14 mouse cellular contexts compared by ENCODE assay signal in genomic region chr5:149412671-149413070, GRCm38 (mm10). TPM values are rescaled to one million over a fixed set of nuclear protein-coding genes. Genes with fewer than 3 reads are reported as not detected.
DNase-seq lines count a peak whose midpoint lies in the region; ATAC-seq and TF ChIP-seq lines count a peak whose summit lies in the region.
"Had no signal": no experiment of that assay in that cellular context is flagged by ENCODE, and none has a peak within 500 bp of the region (broad histone marks: within the 10 kb centered on the region; RNA-seq: fewer than 3 reads in every experiment).

No protein-coding gene starts in this region.

- H3K4me1 ChIP-seq in heart, postnatal 0 days (ENCODE audit: control insufficient read depth, insufficient read depth) = peaks cover 10% of the 10 kb centered on the region; the same call in 1 of the 2 replicates
- peaks cover 9% of the 10 kb centered on the region for H3K4me1 ChIP-seq in intestine, embryonic 16.5 days (ENCODE audit: control insufficient read depth, insufficient read depth, low read length)

- WGBS in heart, postnatal 0 days = 82% methylated on average over 10 of the region's 10 CpGs
- 88% methylated on average over 10 of the region's 10 CpGs for WGBS in intestine, embryonic 16.5 days

- H3K9me3 ChIP-seq in heart, postnatal 0 days (replicated peaks; ENCODE audit: control insufficient read depth, low read length) = 0 out of 2 replicates have a peak, but pooled peaks cover 2% of the 10 kb centered on the region
- H3K9me3 ChIP-seq in intestine, embryonic 16.5 days (ENCODE audit: control insufficient read depth, low read length) = no peaks in the 10 kb centered on the region
- H3K9me3 ChIP-seq: liver, embryonic 13.5 days had no signal

- peak; percentile 21 for DNase-seq in cerebellum, adult 8-10 months
- no peak for DNase-seq in heart, postnatal 0 days (ENCODE audit: low spot score)
- no peak for DNase-seq in heart, postnatal 4 days
- peak; percentile 16 for DNase-seq in NIH3T3 (ENCODE audit: low read depth)
- DNase-seq in ovary, postnatal 14 days (ENCODE audit: low spot score) = no peak
- DNase-seq: layer of hippocampus, adult 9-11 months; liver, embryonic 13.5 days had no signal

- no peak overlapping the region for H3K9ac ChIP-seq in heart, postnatal 0 days (replicated peaks; ENCODE audit: low read depth, low read length)
- 0 out of 2 replicates have a peak overlapping the region, but pooled peaks have one; percentile 31 for H3K9ac ChIP-seq in intestine, embryonic 16.5 days (ENCODE audit: low read depth, low read length)
- H3K9ac ChIP-seq: liver, embryonic 13.5 days had no signal

- no peaks in the 10 kb centered on the region for H3K36me3 ChIP-seq in heart, postnatal 0 days (replicated peaks; ENCODE audit: control insufficient read depth, insufficient read depth, low read length)
- no peaks in the 10 kb centered on the region for H3K36me3 ChIP-seq in intestine, embryonic 16.5 days (ENCODE audit: control insufficient read depth, insufficient read depth, low read length)
- H3K36me3 ChIP-seq: kidney, embryonic 15.5 days; liver, embryonic 13.5 days had no signal

- H3K4me2 ChIP-seq in heart, postnatal 0 days (ENCODE audit: low read depth, low read length) = peak overlapping the region; percentile 65
- H3K4me2 ChIP-seq in intestine, embryonic 16.5 days (ENCODE audit: low read depth, low read length) = no peak overlapping the region

- H3K27ac ChIP-seq in heart, postnatal 0 days (ENCODE audit: low read depth) = no peak overlapping the region
- H3K27ac ChIP-seq in intestine, embryonic 16.5 days (ENCODE audit: low read length) = no peak overlapping the region
- H3K27ac ChIP-seq: kidney, embryonic 15.5 days; liver, embryonic 13.5 days had no signal

- peak overlapping the region; percentile 42 for H3K4me3 ChIP-seq in heart, postnatal 0 days (ENCODE audit: low read depth, low read length)
- peak overlapping the region; percentile 5; the same call in 1 of the 2 replicates for H3K4me3 ChIP-seq in intestine, embryonic 16.5 days (ENCODE audit: low read length)
- H3K4me3 ChIP-seq: megakaryocyte, embryonic 14.5 days had no signal

- no peak for ATAC-seq in cerebellum, adult (ENCODE audit: insufficient number of reproducible peaks, low FRiP score, low TSS enrichment)
- ATAC-seq in heart, postnatal 0 days (ENCODE audit: insufficient read depth, low read depth) = no peak
- ATAC-seq in intestine, embryonic 16.5 days = no peak
- no peak for ATAC-seq in erythroid progenitor cell, adult 5-6 weeks (replicated peaks; ENCODE audit: low FRiP score, poor library complexity, severe bottlenecking)

- TF ChIP-seq CTCF in heart, postnatal 0 days (IDR thresholded peaks at IDR 0.05; ENCODE audit: low read depth) = no peak

- peaks cover 23% of the 10 kb centered on the region; the same call in 1 of the 2 replicates for H3K27me3 ChIP-seq in heart, postnatal 0 days (ENCODE audit: control insufficient read depth, insufficient read depth, low read length)
- 0 out of 2 replicates have a peak, but pooled peaks cover 6% of the 10 kb centered on the region for H3K27me3 ChIP-seq in intestine, embryonic 16.5 days (replicated peaks; ENCODE audit: control insufficient read depth, insufficient read depth, low read length)

- no peak for TF ChIP-seq EP300 in heart, postnatal 0 days (IDR thresholded peaks at IDR 0.05; ENCODE audit: low read depth)

RNA-seq across cellular contexts. Expression of gene Medag, which starts 1.1 kb away (rescaled TPM):
- 3.4 and 7.7 TPM in 2 replicates for total RNA-seq in heart, postnatal 0 days (2014; rRNA removed; ENCODE audit: low replicate concordance)
- polyA plus RNA-seq in heart, postnatal 0 days (2015; fragmentation: Nextera tagmentation; extraction: Ambion mirVana) = 1.7 and 2.0 TPM in 2 replicates
- 10 to 100 TPM; 14.8 to 14.9 TPM for total RNA-seq in heart, postnatal 4 days (2021)
- polyA plus RNA-seq in intestine, embryonic 16.5 days (2015; fragmentation: Nextera tagmentation; extraction: Ambion mirVana) = 1.8 and 2.0 TPM in 2 replicates
- total RNA-seq in erythroid progenitor cell, adult 5-6 weeks (2015; ENCODE audit: low replicate concordance) = not detected in 2 replicates
- not detected in 2 replicates for total RNA-seq in erythroid progenitor cell, adult 5-6 weeks (2017; ENCODE audit: low replicate concordance)
- total RNA-seq: ES-E14; granulocyte monocyte progenitor cell, adult 5-6 weeks had no signal

RNA-seq across cellular contexts. Expression of gene Tex26, which starts 26.8 kb away (rescaled TPM):
- 0.62 TPM in 1 of 2 replicates, not detected in the other for total RNA-seq in heart, postnatal 0 days (2014; rRNA removed; ENCODE audit: low replicate concordance)
- polyA plus RNA-seq in heart, postnatal 0 days (2015; fragmentation: Nextera tagmentation; extraction: Ambion mirVana) = 0.08 and 0.18 TPM in 2 replicates
- under 1 TPM in 1 of 2 experiments, not detected in 1; 0.60 TPM for total RNA-seq in heart, postnatal 4 days (2021)
- polyA plus RNA-seq in intestine, embryonic 16.5 days (2015; fragmentation: Nextera tagmentation; extraction: Ambion mirVana) = 0.38 and 0.39 TPM in 2 replicates
- not detected in 2 replicates for total RNA-seq in erythroid progenitor cell, adult 5-6 weeks (2015; ENCODE audit: low replicate concordance)
- total RNA-seq in erythroid progenitor cell, adult 5-6 weeks (2017; ENCODE audit: low replicate concordance) = not detected in 2 replicates

Comparison
In these comparisons a context has a peak if more than half of its experiments do, and no peak if none do; other contexts are left out.
1. DNase-seq: peak in cerebellum, adult 8-10 months (single experiment) and NIH3T3 (single experiment); none in heart, postnatal 0 days (single experiment), heart, postnatal 4 days (single experiment) and ovary, postnatal 14 days (single experiment).